Mouse (Mus musculus) layer of hippocampus, postnatal 10 days (tissue): ENCODE measurements around the gene Cmas. TPM values are rescaled to one million over a fixed set of nuclear protein-coding genes. Genes with fewer than 3 reads are reported as not detected.
A peak's percentile ranks its signal among the peaks of the same experiment; 100 is the strongest.

Source experiments
- DNase-seq, 2 experiments: peaks; one replicate each; pipeline ENCODE4 v3.0.0; 2021; ENCODE audit warnings: low spot score in 2 of 2
- long read RNA-seq: library from polyadenylated mRNA; stranded (forward); transcript quantifications from one replicate; pipeline ENCODE4 v2.0.0, GENCODE M21; 2023
- total RNA-seq, 2 experiments: library from RNA; stranded (reverse); gene quantifications; 2 replicates each; pipeline ENCODE4 v1.2.3; 2021

Cmas gene
- 100 to 1,000 TPM; 134 to 138 TPM for total RNA-seq
- long read RNA-seq, transcript Cmas-201 (8 exons, 1,760 nt), result major isoform, 283 of 310 reads
- long read RNA-seq, partial matches to known transcripts, result 13 of 310 reads
- long read RNA-seq, other reads (novel, unspliced or antisense), result 14 of 310 reads

DNA sequence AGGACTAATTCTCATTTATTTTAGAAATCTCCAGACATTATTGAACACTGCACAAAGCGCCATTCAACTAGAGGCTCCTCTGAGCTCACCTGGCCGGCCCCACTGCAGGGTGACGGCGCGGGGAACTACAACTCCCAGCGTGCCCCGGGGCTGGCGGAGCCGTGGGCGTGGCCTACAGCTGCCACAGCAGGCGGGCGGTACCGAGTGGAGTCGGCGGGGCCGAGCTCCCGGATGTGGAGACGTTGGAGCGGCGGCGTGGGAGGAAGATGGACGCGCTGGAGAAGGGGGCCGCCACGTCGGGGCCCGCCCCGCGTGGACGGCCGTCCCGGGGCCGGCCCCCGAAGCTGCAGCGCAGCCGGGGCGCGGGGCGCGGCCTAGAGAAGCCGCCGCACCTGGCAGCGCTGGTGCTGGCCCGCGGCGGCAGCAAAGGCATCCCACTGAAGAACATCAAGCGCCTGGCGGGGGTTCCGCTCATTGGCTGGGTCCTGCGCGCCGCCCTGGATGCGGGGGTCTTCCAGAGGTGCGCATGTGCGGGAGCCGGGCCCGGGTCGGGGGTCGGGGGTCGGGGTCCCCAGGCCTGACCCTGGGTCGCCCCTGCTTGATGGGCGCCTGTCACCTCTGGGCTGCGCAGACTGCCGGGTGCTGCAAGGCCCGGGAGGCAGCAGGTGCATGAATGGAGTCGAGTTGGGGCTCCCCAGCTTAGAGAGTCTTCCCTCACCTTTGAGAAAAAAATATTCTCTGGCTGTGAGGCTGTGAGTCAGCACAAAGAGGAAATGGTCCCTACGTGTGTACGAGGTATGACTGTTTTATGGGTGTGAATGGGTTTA, at the start of gene Cmas:
Gene Cmas (plus strand): TSS at position 180 of the 827 bp plus-strand sequence.
- DNase-seq, result peak; percentile 84 to 92

GRCm38 (mm10) chr6:142706688-142707087, 49.8 kb upstream of the Cmas start:
- no peak for DNase-seq

- DNase-seq, result no peak
Measured at GRCm38 (mm10) chr6:142708369-142708768, 48.1 kb upstream of the Cmas start.

DNA sequence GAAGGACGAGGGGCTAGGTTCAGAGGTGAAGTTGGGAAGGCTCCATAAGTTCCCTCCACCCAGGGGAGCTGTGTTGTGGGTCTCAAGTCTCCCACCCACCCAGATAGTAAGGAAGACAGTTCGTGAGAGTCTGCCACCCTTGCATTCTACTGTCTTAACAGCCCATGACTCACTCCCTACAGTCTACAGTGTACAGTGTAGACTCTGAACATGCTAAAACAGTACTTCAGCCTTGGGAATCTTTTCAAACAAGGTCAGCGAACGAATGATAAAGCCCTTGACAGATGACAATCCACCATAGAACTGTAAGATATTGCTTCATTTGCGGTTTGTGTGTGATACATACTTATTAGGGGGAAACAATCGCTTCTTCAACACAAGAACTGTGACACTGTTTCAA, 45.8 kb upstream of the Cmas start:
- DNase-seq, result no peak

DNA sequence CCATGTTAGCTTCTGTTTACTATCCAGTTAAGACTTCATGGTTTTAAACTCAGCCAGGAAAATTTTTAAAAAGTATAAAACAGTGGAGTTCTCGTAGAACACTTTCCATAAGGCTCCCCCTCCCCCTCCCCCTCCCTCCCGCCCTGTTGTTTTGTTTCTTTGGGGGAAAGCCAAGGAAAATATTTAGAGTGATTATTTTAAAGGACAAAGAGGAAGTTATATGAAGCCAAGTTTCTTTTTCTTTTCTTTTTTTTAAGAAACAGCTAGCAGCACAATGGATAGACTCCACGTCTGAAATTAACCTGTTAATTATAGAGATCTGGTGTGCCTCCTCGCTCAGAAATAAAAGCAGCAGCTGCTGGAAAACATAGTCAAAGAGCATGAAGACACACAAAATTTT, 45.4 kb upstream of the Cmas start:
- DNase-seq, result no peak

DNA sequence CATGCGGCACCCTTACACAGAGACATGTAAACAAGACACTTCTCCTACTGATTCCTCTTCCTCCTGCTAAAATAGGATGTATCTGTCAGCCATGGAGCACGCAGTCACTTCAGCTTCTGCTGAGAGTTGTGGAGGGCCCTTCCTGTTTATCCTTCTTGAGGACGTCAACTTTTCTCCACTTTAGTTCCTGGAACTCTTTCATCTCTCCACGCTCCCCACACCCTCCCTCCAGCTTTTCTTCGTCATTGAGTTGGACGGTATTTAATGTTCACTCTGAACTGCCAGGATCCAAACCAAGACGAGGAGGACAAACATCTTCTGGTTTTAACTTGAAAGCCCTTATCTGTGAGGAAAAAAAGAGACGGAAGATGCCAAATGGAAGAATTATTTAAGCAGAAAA, 41.5 kb upstream of the Cmas start:
- DNase-seq, result no peak

DNA sequence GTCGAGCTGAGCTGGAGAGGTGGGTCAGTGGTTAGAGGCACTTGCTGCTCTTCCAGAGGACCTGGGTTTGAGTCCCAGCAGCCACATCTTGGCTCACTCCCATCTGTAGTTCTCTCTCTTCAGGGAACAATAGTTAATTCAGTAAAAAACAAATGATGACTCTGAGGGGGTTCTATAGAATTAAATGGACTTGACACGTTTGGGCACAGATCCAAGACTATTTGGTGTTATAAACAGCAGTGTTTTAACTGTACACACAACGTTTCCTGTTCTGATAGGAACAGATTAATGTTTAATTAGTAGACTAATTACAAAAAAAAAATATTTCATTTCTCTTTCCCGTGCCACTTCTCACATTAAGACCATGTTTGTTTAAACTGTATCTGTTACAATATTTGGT, 39.3 kb upstream of the Cmas start:
- DNase-seq, result no peak

DNA sequence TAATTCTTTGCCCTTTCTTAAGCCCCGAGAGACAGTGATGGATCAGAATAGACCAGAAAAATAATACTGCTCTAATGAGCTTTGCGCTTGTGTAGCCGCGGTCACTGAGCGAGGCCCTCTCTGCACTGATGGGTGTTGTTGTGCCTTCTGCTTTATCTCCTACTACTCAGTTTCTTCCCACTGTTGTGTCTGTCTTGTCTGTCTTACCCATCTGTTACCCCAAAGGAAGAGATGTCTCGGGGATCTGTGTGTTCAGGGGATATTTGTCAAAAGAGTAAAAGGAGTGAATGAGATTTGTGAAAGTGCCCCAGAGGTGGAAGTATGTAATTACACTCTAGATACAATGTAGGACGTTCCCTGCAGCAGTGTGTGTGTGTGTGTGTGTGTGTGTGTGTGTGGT, 38.3 kb upstream of the Cmas start:
- no peak for DNase-seq

DNA sequence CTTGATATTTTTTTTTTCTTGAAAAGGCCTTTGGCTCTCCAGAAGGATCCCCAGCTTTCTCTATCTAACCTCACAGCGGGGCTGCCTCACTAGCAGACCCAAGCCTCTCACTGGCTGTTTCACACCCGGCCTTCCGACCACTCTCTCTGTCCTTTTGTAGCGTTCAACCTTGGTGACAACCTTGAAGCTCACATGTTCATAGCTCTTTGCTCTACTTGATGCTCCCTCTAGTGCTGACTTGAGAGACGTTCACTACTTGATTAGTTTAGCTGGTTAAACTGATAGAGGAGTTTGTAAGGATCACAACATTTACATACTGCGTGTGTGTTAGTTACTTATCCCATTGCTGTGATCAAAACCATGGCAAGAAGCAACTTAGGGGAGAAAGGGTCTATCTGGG, 35.8 kb upstream of the Cmas start:
- no peak for DNase-seq

DNA sequence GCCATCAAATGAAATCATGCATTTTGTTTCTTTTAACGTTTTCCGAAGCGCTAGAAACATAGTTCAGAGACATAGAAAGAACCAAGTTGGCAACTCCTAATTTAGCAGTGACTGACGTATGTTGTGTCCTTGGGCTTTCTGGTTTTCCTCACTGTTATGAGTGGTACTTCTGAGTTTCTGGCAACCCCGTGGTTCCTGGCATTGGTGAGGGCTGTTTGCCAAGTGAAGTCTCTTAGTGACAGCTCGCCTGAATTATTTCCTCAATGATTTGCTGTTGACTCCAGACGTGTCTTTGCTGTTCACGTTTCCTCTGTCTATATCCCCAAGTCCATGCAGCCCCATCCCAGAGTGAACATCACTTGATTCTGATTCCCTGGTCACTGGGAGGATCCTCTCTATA, 34.8 kb upstream of the Cmas start:
- DNase-seq, result no peak

DNA sequence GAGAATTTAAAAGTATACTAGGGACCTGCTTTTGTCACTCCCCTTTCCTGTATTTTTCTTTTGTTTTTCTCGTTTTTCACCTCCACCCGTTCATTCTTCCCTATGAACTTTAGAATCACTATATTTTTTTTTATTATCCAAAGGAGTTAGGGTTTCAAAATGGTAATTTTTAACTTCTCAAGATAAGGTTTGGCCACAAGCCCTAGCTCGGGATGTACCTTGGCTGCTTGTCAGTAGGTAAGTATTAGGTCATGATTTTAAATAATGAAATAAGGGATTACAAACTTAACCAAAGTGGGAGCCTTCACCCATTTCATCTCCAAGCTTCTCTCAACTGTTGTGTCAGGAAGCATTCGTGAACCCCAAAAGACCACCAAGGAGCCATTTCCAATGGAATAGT, 30.5 kb upstream of the Cmas start:
- no peak for DNase-seq

DNA sequence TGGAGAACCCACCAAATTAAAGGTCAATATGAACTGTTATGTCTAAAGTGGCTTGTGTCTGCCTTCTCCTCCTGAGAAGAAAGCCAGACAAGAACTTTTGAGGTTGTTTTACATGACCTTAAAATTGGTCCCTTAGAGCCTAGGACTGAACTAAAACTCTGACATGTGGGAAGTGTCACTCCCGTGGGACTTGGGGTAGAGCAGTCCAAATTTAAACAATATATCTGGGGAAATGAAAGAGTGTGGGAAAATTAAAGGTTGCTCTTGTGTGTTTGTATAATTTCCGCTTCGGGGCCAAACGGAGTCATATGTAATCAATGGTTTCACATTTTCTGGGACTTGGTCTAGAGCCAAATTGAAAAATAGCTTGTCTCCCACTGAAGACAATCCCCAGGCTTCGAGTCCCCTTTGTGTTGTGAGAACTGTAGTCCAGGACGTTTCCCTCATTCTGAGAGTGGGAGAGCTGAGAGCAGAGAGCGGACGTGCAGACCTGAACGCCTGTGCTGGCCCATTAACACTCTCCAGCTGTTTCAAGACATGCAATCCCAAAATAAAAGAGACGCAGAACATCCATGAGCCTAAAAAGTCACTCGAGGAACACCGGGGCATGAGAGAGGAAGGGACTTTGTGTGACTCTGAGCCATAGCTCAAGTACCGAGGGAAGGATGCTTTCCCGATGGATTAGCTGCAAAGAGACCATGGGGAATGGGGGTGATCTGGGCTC, 23.8 kb upstream of the Cmas start:
- DNase-seq, result no peak

DNA sequence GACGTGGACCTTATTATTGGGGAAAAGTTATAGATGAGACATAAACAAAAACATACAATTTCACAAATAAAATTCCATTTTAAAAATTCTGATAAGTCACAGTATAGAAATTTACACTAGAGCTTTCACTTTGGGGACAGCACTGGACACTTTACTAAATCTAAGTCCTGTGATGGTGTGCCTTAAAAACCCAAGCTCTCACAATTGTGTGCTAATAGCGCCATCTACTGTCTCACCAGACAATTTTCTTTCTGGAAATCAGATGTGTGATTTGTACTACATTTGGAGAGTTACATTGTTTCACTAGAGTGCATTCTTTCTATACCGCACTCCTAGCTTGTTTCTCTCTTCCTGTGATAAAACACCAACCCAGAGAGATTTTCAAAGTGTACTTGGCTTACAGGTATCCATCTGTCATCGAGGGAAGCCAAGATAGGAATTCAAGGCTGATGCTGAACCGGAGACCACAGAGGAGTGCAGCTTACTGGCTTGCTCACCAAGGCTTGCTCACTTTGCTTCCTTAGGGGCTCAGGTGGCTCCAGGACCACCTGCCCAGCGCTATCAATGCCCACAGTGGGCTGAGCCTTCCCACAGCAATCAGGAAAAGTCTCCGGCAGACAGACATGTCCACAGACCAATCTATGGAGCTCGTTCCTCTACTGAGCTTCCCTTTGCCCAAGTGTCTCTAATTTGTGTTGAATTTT, 21.0 kb upstream of the Cmas start:
- DNase-seq, result peak in 1 of 2 experiments; percentile 26

DNA sequence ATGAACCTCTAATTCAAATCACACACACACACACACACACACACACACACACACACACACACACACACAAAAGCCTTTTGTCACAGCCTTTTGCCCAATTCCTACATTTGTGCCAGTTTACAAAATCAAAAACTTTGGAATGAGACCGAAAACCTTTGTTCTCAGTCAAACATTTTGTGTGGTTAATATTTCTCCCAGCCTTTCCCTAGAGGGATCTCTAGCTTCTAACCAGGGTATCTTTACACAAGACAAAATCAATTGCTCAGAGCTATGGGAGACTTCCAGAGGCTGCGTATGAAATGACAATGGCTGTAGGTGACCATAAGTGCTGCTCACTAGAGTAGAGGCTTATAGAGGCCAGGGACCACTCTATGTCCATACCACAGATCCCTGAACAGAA, 18.3 kb upstream of the Cmas start:
- DNase-seq, result no peak

DNA sequence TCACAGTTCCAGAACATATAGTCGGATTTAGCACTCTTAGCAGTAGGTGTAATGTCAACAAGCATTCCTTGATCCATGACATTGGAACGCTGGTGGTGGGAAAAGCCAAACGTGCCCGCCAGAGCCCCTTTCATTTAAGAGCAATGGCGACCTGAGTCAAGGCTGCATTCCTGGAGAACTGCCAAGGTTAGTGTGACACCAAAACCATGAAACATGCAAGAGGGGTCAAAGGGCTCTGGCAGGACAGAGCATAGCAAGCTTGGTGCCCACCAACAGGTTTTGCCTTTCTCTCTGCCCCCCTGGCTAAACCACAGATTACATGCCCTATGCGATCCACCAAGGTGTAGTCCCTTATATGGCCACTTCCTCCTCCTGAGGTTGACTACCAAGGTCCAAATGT, 17.8 kb upstream of the Cmas start:
- no peak for DNase-seq

DNA sequence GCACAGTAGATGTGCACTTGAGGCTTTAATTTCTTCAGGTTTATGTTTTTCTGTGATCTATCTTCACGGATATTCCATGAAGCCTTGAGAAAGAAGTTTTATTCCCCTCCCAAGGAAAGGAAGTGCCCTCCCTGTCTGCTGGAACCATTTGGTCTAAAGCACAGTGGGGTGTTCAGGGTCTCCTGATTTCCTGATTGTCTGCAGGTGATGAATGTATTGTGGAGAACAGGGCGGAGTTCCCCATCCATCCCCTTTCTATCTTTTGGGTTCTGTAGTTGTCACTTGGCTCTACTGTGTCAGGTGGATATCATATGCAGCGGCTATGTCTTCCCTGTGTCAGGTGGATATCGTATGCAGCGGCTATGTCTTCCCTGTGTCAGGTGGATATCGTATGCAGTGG, 14.7 kb upstream of the Cmas start:
- DNase-seq, result no peak

DNA sequence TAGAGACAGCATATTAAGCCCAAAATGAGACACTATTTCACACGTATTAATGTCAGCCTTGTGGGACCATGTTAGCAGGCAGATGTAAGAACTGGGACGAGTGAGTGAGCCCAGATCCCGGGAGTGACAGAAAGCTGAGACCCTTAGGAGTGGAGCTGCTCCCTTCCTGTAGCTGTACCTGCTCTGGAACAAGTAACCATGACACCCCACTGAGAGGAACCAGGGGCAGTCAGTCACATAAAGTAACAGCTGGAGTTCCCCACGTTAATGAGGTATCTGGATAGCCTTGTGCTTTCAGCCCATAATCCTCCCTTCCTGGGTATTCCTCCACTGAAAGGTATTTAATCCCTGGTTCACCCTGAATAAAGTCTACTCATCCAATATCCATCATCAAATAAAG, 13.3 kb upstream of the Cmas start:
- DNase-seq, result no peak

GRCm38 (mm10) chr6:142745484-142745883, 11.0 kb upstream of the Cmas start:
- DNase-seq, result no peak

- DNase-seq, result no peak
Measured at GRCm38 (mm10) chr6:142746765-142747164, 9.7 kb upstream of the Cmas start.

DNA sequence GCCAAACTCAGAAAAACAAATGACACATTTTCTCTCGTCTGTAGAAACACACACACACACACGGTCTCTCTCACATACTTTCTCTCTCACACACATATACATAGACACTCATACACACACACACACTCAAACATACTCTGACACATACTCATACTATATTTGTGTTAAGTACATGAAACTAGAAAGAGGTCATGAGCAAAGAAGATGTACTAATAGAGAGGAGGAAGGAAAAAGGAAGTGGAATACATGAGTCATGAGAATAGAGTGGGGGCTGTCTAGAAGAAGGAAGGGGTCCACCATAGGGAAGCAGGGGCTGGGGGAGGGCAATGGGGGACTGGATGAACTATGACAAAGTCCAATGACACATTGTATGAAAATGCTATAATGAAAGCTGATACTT, 9.3 kb upstream of the Cmas start:
- no peak for DNase-seq

GRCm38 (mm10) chr6:142748057-142748708, 8.3 kb upstream of the Cmas start:
- no peak for DNase-seq
